Mouse (Mus musculus) ovary, adult 18-20 months (tissue): Measurements from ENCODE around the gene Irf7.
"Not testable (repeated sequence)": the region's sequence is repeated elsewhere in the genome, so short reads cannot be mapped to it uniquely, and the experiment has no call there.

Experiments
- DNase-seq: peaks from one replicate; pipeline ENCODE4 v3.0.0; 2022; ENCODE audit warnings: low spot score, mixed read lengths

Irf7 gene

DNA sequence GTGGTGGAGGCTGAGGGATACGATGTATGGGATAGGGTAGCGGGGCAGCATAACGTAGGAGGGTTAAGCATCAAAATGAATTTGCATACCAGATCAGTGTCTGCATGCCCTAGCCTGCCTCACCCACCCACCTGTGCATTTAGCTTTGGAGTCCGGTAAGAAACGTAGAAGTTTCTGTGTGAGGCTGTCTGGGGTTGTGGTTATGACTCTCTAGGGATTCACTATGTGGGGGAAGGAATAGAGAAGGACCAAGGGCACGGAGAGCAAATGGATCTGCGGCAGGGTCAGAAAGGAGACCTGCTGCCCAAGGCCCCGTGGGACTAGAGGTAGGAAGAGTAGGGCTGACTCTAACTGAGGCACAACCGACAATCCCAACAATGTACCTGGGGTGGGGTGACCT, 9.1 kb upstream of the Irf7 start:
- DNase-seq, result no peak

DNA sequence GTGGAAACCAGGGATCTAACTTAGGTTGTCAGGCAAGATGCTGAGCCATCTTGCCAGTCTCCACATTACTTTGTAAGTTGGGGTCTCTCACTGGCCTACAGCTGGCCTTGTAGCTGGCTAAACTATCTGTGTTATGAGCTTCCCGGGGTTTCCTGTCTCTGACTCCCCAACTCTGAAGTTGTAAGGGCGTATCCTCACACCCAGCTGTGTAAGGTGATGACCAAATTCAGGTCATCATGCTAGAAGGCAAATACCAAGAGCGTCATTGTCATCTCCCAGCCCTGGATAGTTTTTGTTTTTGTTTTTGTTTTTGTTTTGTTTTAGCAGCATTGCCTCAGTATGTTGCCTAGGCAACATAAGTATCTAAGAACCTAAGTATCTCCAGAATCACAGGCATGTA, 4.3 kb upstream of the Irf7 start:
- no peak for DNase-seq

DNA sequence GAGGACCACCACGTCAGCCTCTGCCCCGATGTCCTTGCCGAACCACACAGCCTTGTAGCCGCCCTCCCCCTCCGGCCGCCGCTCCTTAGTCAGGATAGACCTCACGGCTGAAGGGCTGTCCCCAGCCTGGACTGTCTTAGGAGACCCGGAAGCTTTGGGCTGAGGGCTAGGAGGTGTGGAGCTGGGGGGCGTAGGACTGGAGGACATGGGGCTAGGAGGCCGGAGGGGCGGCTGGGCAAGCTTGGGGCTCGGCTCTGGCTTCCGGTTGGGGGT, 2.9 kb upstream of the Irf7 start:
- DNase-seq, result no peak

DNA sequence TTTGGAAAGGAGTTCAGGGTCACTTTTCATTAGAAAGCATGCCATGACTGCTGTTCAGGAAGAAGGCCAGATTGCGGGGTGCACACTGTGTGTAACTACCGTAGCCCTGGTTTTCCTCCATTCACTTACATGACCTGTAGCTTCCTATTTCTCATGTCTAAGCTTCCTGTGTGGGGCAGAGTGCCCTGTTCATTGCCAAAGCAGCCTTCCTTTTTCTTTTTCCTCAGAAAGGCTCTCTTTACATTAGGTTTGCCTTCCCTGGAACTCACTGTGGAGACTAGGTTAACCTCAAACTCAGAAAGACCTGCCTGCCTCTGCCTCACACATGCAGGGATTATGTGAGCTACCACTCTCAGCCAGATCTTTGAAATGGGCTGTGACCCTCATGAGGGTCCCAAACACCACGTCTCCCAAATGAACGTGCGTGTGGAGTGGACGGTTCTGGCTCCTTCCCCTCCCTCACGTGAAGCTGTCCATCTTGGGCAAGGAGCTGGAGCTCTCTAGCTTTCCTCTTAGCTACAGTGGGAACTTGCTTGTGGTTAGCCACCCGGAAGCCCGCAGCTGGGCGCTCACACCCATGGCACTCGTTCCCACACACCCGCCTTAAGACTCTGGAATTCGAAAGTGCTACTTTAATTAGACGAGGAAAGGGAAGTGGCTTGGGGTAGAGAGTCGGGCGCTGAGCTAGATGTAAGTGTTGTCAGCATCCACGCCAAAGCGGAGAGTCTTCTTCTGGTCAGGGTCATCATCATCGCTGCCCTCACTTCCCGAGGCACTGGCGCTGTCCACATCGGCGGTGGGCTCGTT, 2.4 kb upstream of the Irf7 start:
- no peak for DNase-seq

DNA sequence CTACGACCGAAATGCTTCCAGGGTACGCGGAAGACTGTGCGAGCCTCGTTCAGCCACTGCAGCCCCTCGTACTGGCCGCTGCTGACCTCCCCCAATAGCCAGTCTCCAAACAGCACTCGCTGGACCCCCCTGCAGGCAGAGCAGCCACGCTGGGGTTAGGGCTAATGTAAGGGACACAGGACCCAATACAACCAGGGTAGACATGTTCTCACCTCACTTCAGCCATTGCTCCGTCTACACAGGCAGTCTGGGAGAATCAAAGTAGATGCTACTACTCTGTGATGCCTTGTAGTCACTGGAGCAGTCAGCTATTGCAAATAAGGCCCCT, 906 bp downstream of the Irf7 start:
- no peak for DNase-seq

DNA sequence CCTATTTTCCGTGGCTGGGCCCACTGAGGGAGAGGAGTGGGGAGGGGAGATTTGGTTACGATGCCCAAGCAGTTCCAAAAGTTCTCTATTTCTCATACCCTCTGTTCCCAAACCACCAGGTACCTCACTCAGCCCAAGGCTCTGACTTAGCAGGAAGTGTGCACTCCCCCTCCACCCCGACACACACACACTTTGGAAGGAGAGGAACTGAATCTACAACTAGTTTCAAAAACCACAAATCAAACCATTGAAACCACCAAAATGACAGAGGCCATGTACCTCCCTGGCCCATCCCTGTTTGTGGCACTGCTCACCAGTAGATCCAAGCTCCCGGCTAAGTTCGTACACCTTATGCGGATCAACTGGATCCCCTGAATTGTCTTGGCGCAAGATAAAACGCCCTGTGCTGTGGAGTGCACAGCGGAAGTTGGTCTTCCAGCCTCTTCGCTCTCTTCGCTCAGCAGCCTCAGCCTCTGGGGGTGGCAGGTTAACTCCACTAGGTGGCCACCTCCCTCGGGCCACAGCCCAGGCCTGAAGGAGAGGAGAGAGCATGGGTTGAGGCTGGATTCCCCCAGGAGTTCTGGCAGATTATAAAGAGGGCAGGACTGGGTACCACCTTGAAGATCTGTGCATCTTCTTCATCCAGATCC, 1.4 kb downstream of the Irf7 start:
- no peak for DNase-seq

DNA sequence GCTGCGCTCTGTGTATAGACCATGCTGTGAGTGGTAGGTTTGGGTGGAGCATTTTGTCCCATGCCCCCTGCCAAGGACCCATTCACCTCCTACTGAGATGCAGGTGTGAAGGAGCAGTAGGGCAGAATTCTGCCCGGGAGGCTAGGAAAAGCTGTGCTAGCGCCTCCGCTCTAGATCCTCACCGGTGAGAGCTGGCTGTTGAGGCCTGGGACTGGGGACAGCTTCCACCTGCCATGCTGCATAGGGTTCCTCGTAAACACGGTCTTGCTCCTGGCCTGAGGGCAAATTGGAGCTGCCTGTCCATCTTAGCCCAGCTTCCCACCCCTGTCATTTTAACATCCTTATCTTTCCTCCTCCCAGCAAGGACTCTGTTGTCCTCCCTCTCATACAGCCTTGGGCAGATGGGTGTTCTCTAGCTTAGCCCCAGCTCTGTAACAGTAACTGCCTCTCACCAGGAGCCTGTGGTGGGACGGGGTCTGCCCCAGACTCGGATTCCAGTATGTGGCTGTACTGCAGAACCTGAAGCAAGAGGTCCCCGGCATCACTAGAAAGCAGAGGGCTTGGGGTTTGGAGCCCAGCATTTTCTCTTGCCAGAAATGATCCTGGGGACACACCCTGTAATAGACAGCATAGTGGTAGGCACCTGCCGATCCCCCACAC, 2.1 kb downstream of the Irf7 start:
- no peak for DNase-seq

DNA sequence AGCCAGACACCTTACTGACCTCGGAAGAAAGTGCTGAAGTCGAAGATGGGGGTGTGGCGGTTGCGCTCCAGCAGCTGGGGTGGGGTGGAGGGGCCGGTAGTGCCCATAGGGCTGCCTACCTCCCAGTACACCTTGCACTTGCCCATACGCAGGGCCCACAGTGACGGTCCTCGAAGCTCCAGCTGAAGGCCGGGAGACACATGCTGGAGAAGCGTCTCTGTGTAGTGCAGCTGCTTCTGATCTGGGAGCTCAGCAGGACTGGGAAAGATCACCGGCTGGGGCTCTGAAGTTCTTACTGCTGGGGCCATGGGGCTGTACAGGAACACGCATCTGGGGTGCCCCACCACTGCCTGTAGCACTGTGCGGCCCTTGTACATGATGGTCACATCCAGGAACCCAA, 2.6 kb downstream of the Irf7 start:
- no peak for DNase-seq

DNA sequence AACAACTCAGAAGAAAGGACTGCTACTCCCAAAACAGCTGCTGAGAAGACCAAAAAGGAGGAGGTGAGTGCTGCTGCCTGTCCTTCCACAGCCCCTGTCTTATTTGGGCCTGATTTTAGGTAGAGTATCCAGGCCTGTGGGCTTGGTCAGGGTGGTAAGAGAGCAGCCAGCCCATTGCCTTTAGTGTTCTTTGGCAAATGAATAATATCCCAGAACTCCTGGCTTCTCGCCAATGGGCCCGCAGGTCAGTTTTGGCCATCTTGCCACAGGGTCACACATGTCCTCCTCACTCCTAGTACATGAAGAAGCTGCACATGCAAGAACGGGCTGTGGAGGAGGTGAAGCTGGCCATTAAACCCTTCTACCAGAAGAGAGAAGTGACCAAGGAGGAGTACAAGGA, 4.8 kb downstream of the Irf7 start:
- DNase-seq, result no peak

DNA sequence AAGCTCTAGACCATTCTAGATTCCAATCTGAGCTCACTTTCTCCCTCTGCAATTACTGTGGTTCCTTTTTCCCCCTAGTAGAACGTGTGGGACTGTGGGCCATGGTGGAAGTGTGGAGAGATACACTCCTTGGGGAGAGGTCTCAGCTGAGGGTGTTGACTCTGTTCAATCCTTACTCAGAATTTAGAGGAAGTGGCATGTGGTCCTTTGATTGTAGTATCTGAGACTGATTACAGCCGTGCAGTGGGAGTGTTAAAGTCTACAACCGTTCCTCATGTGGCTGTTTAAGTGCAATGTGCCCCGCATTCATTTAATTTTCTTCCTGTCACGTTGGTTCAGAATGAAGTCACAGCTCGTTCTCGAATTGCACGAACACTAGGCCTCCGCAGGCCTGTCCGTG, 10.1 kb downstream of the Irf7 start:
- DNase-seq, result no peak

DNA sequence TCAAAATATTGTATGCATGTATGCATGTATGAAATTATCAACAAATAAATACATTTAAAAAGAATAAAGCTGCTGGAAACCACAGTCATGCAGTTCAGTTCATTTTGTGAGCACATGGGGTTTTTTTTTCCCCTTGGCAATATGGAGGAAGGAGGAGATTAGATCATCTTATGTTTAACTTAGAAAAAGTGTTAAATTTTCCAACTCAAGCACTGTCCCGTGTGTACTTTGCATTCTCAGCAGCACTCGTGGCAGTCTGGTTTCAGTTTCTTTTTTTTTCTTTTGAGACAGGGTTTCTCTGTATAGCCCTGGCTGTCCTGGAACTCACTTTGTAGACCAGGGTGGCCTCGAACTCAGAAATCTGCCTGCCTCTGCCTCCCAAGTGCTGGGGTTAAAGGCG, 15.8 kb downstream of the Irf7 start:
- DNase-seq, result not testable (repeated sequence)

DNA sequence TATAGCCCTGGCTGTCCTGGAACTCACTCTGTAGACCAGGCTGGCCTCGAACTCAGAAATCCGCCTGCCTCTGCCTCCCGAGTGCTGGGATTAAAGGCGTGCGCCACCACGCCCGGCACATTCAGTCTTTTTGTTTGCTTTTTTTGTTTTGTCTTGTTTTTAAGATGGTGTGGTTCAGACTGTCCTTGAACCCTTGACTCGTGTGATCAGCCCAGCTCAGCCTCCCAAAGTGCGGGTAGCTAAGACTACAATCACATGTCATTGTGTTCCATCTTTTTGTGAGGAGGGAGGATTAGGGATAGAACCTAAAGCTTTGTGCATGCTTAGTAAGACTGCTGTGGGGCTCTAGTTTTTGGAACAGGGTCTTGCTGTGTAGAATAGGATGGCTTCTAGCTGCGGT, 34.7 kb downstream of the Irf7 start:
- no peak for DNase-seq

DNA sequence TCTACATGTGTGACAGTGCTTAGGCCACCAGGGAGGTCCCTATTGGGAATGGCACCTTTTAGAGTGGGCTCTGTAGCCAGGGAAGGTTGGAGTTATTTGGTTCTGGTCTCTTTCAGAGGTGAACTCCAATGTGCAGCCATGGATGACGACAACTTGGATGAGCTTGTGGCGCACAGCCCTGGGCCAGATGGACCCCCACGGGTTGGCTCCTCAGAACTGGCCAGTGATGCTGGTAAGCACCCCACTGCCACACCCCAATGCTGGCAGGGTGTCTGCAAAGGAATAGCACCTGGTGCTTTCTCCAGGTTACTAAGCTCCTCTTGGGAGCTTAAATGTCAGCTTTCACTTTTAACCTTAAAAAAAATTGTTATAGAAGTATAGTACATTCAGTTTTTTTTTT, 35.2 kb downstream of the Irf7 start:
- DNase-seq, result no peak

DNA sequence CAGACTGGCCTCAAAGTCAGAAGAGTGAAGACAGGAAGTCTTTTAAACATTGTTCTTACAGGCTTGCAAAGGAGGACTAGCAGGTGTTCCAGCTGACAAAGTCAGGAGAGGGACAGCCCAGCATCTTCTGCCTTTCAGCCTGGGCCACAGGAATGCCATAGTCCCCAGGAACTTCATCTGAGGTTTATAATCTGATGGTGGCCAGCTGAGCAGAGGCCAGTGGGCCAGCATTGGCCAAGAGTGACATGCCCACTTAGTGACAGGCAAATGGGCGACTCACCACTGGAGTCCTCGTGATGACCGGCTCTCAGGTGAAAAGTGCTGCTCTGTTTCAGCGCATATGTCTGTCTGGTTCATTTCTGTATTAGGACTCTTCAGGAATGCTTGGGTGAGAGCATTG, 35.7 kb downstream of the Irf7 start:
- no peak for DNase-seq

DNA sequence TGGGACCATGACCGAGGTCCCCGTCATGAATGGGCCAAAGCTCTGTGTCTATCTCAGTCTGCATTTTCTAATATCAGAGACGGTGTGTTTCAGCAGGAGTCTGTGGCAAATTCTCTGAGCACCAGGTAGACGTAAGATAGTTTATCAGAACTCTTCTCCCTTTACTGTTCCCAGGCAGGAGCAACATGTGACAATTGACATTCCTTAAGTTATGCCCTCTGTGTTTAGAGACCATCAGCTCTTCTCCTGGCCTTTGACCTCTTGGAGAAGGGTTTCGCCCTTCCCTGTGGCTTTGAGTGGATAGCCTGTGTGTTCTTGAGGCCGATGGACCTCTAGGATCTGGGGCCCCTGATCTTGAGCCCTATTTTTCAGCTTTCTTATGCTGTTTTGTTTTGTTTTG, 36.6 kb downstream of the Irf7 start:
- DNase-seq, result no peak

DNA sequence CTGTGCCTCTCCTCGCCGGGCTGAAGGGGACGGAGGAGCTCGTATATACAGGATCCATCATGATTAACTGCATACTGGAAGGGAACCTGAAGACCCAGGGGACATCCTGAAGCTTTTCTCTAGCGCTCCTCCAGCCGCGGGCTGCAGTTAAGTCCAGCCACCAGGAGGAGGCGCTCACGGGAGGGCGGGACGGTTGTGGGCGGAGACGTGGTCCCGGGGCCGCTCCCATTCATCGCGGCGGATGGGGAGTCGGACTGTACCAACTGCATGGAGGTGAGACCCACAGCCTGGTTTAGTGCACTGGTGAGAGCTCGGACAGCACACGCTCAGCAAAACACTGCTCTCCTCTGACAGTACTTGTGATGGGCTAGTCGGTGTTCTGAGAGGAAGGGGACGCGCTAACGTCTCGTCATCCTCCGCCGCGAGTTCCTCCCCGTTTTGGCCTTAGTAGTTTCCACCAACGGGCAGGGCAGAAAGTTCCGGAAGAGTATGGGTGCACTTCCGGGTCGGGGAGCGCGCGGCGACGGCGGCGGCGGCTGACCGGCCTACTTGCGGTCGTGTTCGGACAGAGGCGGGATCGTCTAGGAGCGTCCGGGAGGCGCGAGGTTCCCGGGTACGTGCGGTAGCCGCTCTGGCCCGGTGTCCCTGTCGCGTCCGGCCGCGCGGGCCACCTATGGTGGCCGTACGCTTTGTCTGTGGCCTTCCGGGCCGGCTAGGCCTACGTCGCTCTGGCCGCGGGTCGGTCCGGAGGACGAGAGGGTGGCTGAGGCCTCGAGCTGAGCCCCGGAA, 37.8 kb downstream of the Irf7 start, which contains the start of gene Phrf1:
TSS of gene Phrf1 (plus strand) at position 506 of the 789 bp plus-strand sequence.
- DNase-seq, result peak; percentile 77

DNA sequence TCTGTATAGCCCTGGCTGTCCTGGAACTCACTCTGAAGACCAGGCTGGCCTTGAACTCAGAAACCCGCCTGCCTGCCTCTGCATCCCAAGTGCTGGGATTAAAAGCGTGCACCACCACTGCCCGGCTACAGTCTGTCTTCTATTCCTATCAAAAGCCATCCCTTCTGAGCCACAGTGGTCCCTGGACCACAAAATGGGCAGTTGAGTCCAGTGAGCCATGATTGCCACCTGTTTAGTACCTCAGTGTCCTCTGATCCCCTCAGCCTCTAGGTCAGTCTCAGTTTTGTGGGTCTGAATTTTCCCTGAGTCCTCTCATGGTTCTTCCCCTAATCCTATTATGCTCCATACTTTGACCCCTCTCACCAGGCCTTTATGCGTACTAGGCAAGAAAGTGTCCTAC, 38.5 kb downstream of the Irf7 start:
- no peak for DNase-seq

DNA sequence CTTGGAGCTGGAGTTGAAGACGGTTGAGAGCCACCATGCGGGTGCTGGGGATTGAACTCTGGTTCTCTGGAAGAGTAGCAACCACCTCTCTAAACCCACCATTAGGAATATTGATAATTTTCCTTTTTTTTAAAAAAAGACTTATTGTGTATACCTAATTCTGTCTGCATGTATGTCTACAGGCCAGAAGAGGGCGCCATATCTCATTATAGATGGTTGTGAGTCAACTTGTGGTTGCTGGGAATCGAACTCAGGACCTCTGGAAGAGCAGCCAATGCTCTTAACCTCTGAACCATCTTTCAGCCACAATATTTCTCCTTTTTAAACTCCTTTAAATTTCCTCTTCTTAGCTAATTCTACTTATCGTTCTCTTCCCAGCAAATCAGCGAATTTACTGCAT, 39.7 kb downstream of the Irf7 start:
- DNase-seq, result no peak

DNA sequence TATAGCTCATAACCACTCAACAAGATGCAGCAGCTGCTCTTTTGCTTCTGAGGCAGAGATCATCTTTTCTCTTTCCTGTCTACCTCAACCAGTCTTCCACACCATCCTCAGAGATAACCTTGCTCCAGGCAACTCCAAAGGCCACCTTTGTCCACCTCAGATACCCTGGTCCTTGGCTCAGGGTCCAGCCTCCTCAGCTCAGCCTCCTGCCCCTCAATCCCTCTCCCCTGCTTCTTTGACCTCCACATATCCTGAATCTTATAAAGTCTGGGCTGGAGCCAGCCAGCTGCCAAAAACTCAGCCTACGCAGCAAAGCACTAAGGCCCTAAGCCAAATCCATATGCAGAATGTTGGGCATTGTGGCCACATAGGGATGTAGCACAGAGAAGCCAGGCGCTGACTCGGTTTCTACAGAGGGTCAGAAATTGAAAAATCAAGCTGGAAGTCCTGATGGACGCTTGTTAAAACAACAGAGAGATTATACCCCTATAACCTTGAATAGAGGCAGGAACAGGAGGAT, 43.5 kb downstream of the Irf7 start:
- no peak for DNase-seq

DNA sequence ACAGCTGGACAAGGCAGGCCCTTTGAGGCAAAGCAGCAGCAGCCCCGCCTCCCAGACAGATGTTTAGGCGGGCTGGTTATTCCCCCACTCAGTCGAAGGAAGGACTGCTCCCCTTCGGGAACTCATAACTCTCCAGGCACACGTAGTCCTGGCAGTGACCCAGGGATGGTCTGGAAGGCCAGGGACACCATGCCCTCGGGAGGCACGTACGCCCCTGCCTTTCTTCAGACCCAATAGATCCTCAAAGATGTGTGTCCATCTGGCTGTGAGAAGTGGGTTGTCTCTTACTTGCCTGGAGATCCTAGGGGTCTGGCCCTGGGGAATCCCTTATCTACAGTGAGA, 44.2 kb downstream of the Irf7 start:
- no peak for DNase-seq

DNA sequence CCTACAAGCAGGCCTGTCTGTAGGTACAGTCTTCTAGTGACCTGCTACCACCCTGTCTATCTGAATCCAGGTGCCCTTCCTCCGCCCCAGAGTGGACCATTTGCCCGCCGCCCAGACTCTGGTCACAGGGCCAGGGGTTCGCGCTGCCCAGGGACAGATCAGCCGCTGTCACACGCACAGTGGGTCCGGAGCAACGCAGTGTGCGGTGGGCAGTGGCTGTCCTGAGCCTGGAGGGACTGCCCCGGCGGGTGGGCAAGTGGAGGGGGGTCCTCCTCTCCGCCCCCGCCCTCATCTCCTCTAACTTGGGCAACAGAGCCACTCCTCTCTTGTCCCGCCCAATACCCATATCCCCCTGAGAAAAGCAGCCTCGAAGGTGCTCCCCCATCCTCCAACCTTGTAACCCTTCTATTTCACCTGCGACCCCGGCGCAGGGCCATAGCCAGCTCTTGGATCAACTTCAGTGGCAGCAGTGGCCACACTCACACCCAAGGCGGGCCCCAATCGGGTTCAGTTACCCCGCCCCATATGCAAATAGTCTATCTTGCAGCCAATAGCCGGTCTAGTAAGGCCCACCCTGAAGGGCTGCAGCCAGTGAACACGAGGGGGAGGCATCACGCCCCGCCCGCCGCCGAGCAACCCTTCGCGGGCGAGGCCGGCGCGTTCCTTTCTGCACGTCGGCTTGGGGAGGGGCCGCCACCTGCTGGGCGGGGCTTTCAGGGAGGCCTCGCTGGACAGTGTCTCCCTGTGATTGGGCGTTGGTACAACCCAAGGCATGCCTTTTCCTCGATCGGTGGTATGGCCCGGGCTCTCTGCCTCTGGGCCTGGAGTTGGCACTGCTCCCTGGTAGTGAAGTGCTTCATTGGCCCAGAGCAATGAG, 44.8 kb downstream of the Irf7 start:
- DNase-seq, result peak; percentile 98

DNA sequence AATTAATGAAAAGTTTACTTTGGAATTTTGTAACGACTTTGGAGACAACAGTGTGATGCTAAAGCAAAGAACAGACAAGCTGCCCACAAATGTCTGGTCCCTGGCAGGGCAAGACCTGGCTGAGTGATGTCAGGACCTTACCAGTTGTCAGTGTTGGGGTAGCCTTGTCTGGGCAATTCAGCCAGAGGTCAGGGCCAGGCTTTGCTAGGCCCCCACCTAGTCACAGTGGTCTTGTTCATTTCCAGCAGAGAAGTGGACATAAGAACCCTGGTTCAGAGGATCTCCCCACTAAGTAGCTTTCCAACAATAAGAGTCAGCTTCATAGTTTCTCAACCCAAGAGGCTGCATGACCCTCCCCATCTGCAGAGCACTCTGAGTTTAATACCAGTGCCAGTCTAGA, 45.9 kb downstream of the Irf7 start:
- DNase-seq, result no peak
